Mouse (Mus musculus) bone marrow macrophage, adult 2 months (primary cell): Measurements from ENCODE around the gene E130218I03Rik. TPM values are rescaled to one million over a fixed set of nuclear protein-coding genes. Genes with fewer than 3 reads are reported as not detected.
A peak's percentile ranks its signal among the peaks of the same experiment; 100 is the strongest.

Experiments
- H3K27ac ChIP-seq: 2 replicates; pipeline ENCODE4 v1.5.1; 2012; ENCODE audit warnings: low read depth, low read length; ENCODE audit not compliant: insufficient read depth
- H3K4me1 ChIP-seq: 2 replicates; pipeline ENCODE4 v1.6.1; 2012; ENCODE audit warnings: low read length; ENCODE audit not compliant: control insufficient read depth, insufficient read depth
- H3K4me3 ChIP-seq: 2 replicates; pipeline ENCODE4 v1.5.1; 2012; ENCODE audit warnings: mild to moderate bottlenecking, low read length, moderate library complexity; ENCODE audit not compliant: insufficient read depth
- CTCF ChIP-seq: IDR thresholded peaks from 2 replicates; pipeline ENCODE4 v1.5.1; 2012; ENCODE audit warnings: low read depth, mild to moderate bottlenecking, low read length, moderate library complexity
- POLR2A ChIP-seq: IDR thresholded peaks from 2 replicates; pipeline ENCODE4 v1.6.1; 2012; ENCODE audit warnings: mild to moderate bottlenecking, low read depth, low read length, borderline replicate concordance
- polyA plus RNA-seq: library from polyadenylated mRNA; stranded (reverse); fragments of >200 nt; gene quantifications from 2 replicates; pipeline ENCODE4 v1.2.4, GENCODE M21; 2012; ENCODE audit not compliant: missing spikeins, insufficient read depth, insufficient read length

E130218I03Rik gene
- not detected in 2 replicates for polyA plus RNA-seq

DNA sequence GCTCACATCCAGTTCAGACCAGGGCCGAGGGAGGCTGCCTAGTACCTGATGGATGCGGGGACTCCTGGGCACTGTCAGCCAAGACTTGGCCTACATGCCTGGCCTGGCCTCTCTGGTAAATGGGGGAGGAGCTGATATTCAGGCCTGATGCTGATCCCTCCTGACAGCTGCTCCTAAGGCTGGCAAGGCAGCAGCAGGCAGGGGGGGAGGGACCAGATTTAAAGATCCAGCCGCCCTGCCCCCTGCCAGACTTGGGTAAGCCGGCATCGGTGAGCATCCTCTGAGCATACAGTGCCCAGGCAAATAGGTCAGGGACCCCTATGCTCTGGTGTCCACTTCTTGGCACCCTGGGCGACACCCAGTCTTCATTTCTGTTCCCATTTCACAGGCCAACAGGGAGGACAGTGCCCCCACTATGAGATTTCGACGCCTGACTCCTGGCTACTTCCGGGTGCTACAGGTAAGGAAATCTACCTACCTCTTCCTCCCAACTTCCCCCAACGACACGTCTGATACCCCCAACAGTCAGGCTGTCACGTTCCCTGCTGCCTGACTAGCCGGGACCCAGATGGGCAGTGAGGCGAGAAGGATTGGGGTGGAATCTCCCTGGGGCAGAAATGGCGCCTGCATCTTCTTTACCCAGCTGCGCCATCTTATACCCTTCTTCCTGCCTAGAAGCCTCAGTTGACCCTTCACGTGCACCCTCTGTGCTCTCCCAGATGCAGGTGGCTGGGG is at the start of gene E130218I03Rik:
E130218I03Rik (plus strand) TSS at position 147 of the 735 bp plus-strand sequence.
- Histone ChIP-seq H3K4me3 (peak within 1 kb of the TSS; percentile 99), H3K4me1 (peaks cover 13% of the 10 kb centered on the region), H3K27ac (no peak within 1 kb of the TSS)
- TF ChIP-seq CTCF (no peak), POLR2A (no peak)

DNA sequence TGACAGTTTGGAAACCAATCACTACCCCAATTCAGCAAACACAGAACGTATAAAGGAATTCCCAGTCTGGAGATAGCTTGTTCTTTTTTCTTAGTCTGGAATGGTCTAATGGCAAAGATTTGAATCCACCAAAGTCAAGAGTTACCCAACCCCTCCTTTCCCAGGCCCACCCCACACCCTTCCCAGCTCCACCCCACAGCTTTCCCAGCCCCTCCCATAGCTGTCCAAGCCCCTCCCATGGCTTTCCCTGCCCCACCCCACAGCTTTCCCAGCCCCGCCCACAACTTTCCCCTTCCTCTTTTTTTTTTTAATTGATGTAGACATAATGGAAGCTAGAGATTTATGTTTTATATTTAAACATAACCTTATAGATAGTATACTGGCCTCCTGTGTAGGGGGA is 44.1 kb upstream of the E130218I03Rik start:
- H3K4me1 ChIP-seq = peaks cover 3% of the 10 kb centered on the region
- no peak overlapping the region for H3K27ac ChIP-seq
- no peak for TF ChIP-seq POLR2A
- TF ChIP-seq CTCF = no peak
- no peak overlapping the region for H3K4me3 ChIP-seq

DNA sequence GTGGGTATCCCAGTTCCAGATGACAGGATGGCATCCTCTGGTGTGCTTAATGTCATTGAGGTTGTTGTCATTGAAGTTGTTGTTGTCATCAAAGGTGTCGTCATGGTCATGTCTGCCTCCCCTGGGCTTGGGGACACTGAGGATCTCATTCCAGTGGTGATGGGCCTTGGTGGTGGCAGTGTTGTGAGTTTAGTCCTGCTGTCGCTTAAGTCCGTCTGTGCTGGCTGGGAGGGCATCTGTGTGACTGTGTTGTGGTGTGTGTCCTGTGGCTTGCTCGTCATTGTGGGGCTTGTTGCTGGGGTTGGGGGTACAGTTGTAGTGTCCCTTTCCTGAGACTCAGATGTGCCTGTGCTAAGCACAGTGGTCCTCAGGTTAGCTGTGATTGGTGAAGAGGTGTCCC is 40.6 kb upstream of the E130218I03Rik start, which contains the start of gene Gm7534:
Gm7534 (minus strand) TSS at position 101 of the 400 bp plus-strand sequence.
- peaks cover 3% of the 10 kb centered on the region for H3K4me1 ChIP-seq
- no peak within 1 kb of the TSS for H3K4me3 ChIP-seq
- H3K27ac ChIP-seq = no peak within 1 kb of the TSS
- TF ChIP-seq CTCF (no peak), POLR2A (no peak)

DNA sequence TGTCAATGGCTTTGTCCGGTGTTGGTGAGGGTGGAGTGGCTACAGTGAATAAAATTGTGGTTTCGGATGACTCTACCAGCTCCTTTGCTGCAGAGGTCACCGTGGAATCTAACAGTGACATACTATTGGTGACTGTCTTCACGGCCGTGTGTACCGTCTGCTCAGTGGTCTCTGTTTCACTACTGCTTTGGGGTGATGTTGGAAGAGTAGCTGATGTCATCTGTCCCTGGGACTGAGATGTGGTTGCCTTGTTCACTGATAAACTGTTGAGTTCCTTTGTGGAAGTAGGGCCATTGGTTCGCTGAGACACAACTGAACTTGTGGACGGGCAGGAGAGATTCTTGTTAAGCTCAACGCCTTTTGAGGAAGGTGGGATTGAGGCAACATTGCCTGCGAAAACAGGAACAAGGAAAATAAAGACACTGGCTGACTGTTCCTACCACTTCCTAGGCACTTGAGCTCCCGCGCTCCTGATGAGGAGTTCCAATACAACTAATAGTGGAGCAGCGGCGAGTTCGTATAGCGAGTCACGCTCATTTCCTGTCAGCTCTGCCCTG is 40.0 kb upstream of the E130218I03Rik start:
- TF ChIP-seq POLR2A (no peak), CTCF (no peak)
- no peak overlapping the region for H3K27ac ChIP-seq
- H3K4me3 ChIP-seq = no peak overlapping the region
- peaks cover 3% of the 10 kb centered on the region for H3K4me1 ChIP-seq

DNA sequence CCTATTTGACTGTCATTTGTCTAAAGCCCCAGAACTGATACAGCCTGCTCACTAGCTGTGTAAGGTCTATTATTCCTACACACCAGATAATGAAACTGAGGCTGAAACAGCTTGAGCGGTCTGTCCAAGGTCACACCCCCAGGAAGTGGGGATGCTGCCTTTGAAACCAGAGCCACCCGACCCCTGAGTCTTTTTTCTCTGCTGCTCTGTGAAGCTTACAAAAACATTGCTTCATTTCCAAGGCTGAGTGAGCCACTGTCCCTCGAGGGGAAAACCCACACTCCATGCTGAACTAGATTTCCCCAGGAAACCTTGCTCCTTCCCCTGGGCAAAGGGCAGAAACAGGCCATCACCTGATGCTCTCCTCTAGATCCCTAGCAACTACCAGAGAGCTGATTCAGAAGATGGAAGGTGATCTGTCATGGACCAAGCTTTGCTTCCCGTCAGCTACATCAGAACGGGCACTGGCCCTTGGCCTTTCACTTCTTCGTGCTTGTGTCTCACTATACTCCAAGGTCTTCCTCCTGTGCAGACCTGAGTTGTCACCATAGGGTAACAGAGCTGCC is 36.9 kb upstream of the E130218I03Rik start:
- no peak overlapping the region for H3K4me3 ChIP-seq
- no peak for TF ChIP-seq CTCF
- no peak for TF ChIP-seq POLR2A
- peaks cover 3% of the 10 kb centered on the region for H3K4me1 ChIP-seq
- H3K27ac ChIP-seq = no peak overlapping the region

DNA sequence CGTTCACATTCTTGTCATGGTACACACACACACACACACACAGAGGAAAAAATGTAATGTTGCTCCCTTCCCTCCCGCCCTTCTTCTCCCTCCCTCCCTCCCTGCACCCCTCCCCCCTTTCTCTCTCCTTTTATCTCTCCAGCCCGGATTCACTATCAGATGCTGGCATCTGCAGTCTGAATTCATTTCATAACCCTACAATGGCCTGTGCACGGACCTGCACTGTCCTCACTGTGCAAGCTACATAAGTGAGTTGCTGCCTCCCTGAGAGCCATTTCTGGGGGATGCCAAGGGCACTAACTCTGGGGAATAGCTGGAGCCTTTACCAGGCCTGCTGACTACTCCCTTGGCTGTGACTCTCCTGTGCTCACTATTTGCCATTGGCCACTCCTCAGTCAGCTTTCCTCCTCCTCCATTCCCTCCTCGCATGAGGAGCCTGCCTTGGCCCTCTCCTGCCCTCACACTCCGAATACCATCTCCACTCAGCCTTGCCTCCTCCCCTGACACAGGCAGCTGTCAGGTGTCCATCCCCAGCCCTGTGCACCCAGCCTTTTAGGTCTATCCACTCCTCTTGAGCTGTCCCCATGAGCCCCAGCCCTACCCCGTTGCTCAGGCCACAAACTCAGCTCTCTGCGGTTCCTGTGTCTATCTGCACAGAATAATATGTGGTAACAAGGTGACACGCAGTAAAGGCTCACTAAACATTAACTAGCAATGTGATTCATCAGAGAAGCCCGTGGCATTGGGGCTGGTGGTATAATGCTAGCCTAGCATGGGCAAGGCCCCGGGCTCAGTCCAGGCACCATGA is 20.5 kb upstream of the E130218I03Rik start:
- Histone ChIP-seq H3K4me3 (no peak overlapping the region), H3K4me1 (no peaks in the 10 kb centered on the region), H3K27ac (no peak overlapping the region)
- TF ChIP-seq CTCF (no peak), POLR2A (no peak)

DNA sequence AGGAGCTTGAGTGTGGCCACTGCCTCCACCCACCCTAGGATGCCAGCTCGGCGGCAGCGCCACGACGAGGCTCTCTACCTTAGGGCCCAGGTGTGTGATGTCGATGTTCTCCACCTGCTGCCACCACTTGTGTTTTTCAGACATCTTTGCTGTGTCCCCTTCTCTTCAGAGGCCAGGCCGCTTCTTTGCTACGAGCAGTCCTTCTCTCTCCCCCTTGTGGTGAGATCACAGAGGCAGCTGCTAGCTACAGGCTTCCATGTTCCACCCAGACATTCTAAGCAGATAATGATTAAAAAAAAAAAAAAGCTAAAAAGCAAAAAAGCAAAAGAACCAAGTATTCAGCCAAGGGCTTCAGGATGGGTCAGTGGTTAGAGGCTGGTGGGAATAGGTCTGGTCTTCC is 16.3 kb upstream of the E130218I03Rik start, which contains the start of gene Catsper4:
Catsper4 (minus strand) TSS at position 190 of the 400 bp plus-strand sequence.
- TF ChIP-seq CTCF = no peak
- no peak for TF ChIP-seq POLR2A
- Histone ChIP-seq H3K27ac (no peak within 1 kb of the TSS), H3K4me1 (no peaks in the 10 kb centered on the region), H3K4me3 (no peak within 1 kb of the TSS)

DNA sequence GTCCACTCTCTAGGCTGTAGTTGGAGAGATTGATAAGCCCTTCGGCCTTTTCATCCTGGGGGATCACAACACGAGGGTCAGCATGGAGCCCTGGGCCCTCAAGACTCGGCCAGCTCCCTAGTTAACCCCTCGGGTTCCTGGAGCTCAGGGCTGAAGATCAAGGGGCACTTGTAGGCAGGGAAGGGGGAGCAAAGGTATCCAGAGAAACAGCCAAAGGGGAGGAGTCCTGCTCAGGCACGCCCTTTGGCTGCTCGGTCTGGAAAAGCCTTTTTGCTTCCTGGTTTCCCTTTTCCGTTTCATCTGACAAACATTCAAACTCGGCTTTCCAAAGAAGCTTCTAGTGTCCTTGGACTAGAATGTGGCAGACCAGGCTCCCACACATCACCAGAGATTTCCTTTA is 13.0 kb upstream of the E130218I03Rik start:
- Histone ChIP-seq H3K4me1 (no peaks in the 10 kb centered on the region), H3K27ac (no peak overlapping the region), H3K4me3 (no peak overlapping the region)
- TF ChIP-seq CTCF (no peak), POLR2A (no peak)

DNA sequence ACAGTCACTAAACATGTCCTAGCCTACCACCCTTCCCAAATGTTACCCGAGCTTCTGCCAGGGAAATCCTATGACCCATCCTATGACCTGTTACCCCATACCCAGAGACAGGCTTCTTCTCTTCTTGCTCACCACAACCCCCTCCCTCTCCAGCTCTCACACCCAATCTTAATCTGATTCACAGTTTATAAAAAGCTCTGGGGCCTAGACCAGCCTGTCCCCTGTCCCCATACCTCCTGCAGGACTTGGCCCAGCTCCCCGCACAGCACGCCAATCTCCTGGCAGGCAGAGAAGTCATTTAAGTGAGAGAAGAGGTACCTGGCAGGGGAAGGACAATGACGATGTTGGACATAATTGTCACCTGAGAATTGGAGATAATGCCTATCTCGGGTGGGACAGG is 8.6 kb upstream of the E130218I03Rik start:
- Histone ChIP-seq H3K4me3 (no peak overlapping the region), H3K4me1 (peaks cover 4% of the 10 kb centered on the region; the same call in 1 of the 2 replicates), H3K27ac (no peak overlapping the region)
- TF ChIP-seq POLR2A (no peak), CTCF (no peak)
